Comparison of ENCODE assay signal across 8 mouse cellular contexts in genomic region chr8:125068146-125068905, GRCm38 (mm10). TPM values are rescaled to one million over a fixed set of nuclear protein-coding genes. Genes with fewer than 3 reads are reported as not detected.
DNase-seq lines count a peak whose midpoint lies in the region; ATAC-seq and TF ChIP-seq lines count a peak whose summit lies in the region.

No protein-coding gene starts in this region.

- no peak for DNase-seq in heart, adult 9 months (ENCODE audit: low spot score in 2 of 2)
- DNase-seq in 3T3-L1 (ENCODE audit: low read depth, low spot score) = peak; percentile 6
- no peak for DNase-seq in embryo, embryonic 9.5 days (ENCODE audit: extremely low spot score)
- no peak for DNase-seq in cerebellum, postnatal 4 days (ENCODE audit: low spot score in 2 of 2)
- no peak for DNase-seq in layer of hippocampus, adult 9-11 months

- H3K4me3 ChIP-seq in heart, embryonic 15.5 days = no peak overlapping the region
- no peak overlapping the region for H3K4me3 ChIP-seq in bone marrow macrophage, adult 2 months (ENCODE audit: insufficient read depth, low read length)
- H3K4me3 ChIP-seq in limb, embryonic 15.5 days = no peak overlapping the region

- no peak overlapping the region for H3K4me2 ChIP-seq in heart, embryonic 15.5 days
- no peak overlapping the region for H3K4me2 ChIP-seq in limb, embryonic 15.5 days

- 79% methylated on average over 6 of the region's 6 CpGs for WGBS in heart, embryonic 15.5 days
- WGBS in limb, embryonic 15.5 days = 77% methylated on average over 6 of the region's 6 CpGs

- ATAC-seq in heart, embryonic 15.5 days (replicated peaks; ENCODE audit: insufficient number of reproducible peaks, insufficient read depth, low FRiP score, low read depth) = no peak
- ATAC-seq in limb, embryonic 15.5 days (ENCODE audit: insufficient number of reproducible peaks, low FRiP score, low TSS enrichment, low read depth) = no peak

- H3K9me3 ChIP-seq in heart, embryonic 15.5 days (replicated peaks) = no peaks in the 10 kb centered on the region
- H3K9me3 ChIP-seq in limb, embryonic 15.5 days = no peaks in the 10 kb centered on the region

- no peaks in the 10 kb centered on the region for H3K36me3 ChIP-seq in heart, embryonic 15.5 days
- no peaks in the 10 kb centered on the region for H3K36me3 ChIP-seq in limb, embryonic 15.5 days

- H3K27ac ChIP-seq in heart, embryonic 15.5 days = peak overlapping the region; percentile 79
- peak overlapping the region; percentile 93 for H3K27ac ChIP-seq in bone marrow macrophage, adult 2 months (ENCODE audit: insufficient read depth, low read depth, low read length)
- peak overlapping the region; percentile 57 for H3K27ac ChIP-seq in limb, embryonic 15.5 days

- H3K9ac ChIP-seq in heart, embryonic 15.5 days = no peak overlapping the region
- no peak overlapping the region for H3K9ac ChIP-seq in limb, embryonic 15.5 days

- no peaks in the 10 kb centered on the region for H3K27me3 ChIP-seq in heart, embryonic 15.5 days
- no peaks in the 10 kb centered on the region for H3K27me3 ChIP-seq in limb, embryonic 15.5 days

- no peak for TF ChIP-seq POLR2A in bone marrow macrophage, adult 2 months (IDR thresholded peaks at IDR 0.05; ENCODE audit: borderline replicate concordance, low read depth, low read length)

- peaks cover 23% of the 10 kb centered on the region for H3K4me1 ChIP-seq in heart, embryonic 15.5 days (replicated peaks)
- H3K4me1 ChIP-seq in bone marrow macrophage, adult 2 months (ENCODE audit: control insufficient read depth, insufficient read depth, low read length) = peaks cover 16% of the 10 kb centered on the region
- H3K4me1 ChIP-seq in limb, embryonic 15.5 days = peaks cover 13% of the 10 kb centered on the region

- no peak for TF ChIP-seq CTCF in bone marrow macrophage, adult 2 months (IDR thresholded peaks at IDR 0.05; ENCODE audit: low read depth, low read length)

RNA-seq across cellular contexts. Expression of gene Disc1, which starts 14.3 kb away (rescaled TPM):
- polyA plus RNA-seq in heart, embryonic 15.5 days (2015; fragmentation: Nextera tagmentation; extraction: Ambion mirVana) = 2.7 and 3.3 TPM in 2 replicates
- 2.8 and 4.1 TPM in 2 replicates for polyA plus RNA-seq in bone marrow macrophage, adult 2 months (2012; ENCODE audit: insufficient read depth, insufficient read length, missing spikeins)
- 2.3 TPM in 2 replicates for polyA plus RNA-seq in limb, embryonic 15.5 days (2015; fragmentation: Nextera tagmentation; extraction: Ambion mirVana)

RNA-seq across cellular contexts. Expression of gene Tsnax, which starts 55.5 kb away (rescaled TPM):
- 77.3 and 91.1 TPM in 2 replicates for polyA plus RNA-seq in heart, embryonic 15.5 days (2015; fragmentation: Nextera tagmentation; extraction: Ambion mirVana)
- polyA plus RNA-seq in bone marrow macrophage, adult 2 months (2012; ENCODE audit: insufficient read depth, insufficient read length, missing spikeins) = 32.7 and 36.9 TPM in 2 replicates
- polyA plus RNA-seq in limb, embryonic 15.5 days (2015; fragmentation: Nextera tagmentation; extraction: Ambion mirVana) = 122 and 127 TPM in 2 replicates
